Mouse (Mus musculus) liver, embryonic 18 days (tissue): ENCODE measurements around the gene Vmn2r111. TPM values are rescaled to one million over a fixed set of nuclear protein-coding genes. Genes with fewer than 3 reads are reported as not detected.

Experiments used
- polyA plus RNA-seq: library from polyadenylated mRNA; depleted of rRNA; stranded (reverse); fragments of >200 nt; gene quantifications from 2 replicates; pipeline ENCODE4 v1.2.3, GENCODE M21; 2012; rRNA removed

Gene Vmn2r111
- polyA plus RNA-seq = not detected in 2 replicates

DNA sequence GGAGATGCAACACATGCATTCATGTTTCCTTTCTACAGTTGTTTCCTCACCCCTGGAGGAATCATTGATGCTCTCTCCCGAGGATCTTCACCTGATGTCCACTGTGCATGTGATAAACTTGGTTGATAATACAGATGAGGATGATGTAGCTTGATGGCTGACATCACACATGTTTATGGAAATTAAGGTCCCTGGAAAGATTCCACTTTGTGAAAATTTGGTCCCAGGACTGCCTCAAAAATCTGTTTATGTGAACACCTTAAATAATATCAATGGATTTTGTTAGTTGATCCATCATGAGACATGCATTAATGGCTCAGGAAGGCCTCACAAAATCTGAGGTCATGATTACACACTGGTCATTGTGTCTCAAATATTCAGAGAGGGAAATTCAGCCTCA, at the start of gene Vmn2r111:
Gene Vmn2r111 (minus strand): TSS at position 101 of the 400 bp plus-strand sequence.

GRCm38 (mm10) chr17:22600651-22601050, 27.4 kb upstream of the Vmn2r111 start, which contains the start of gene Vmn2r112:
Vmn2r112 (plus strand) TSS chr17:22600951.

Other genes starting within 250 kb of the Vmn2r111 start
- gene Zfp944, start 212.1 kb downstream of the Vmn2r111 start, polyA plus RNA-seq = 2.6 and 2.8 TPM in 2 replicates
- 1.5 TPM in 2 replicates for gene Zfp758, start 212.0 kb downstream of the Vmn2r111 start, polyA plus RNA-seq
- gene Zfp946, start 149.3 kb downstream of the Vmn2r111 start, polyA plus RNA-seq = 2.0 TPM in 2 replicates
- gene Vmn2r112, start 27.5 kb upstream of the Vmn2r111 start, polyA plus RNA-seq = not detected in 2 replicates